Mouse (Mus musculus) gastrocnemius, adult 18-20 months (tissue): Measurements from ENCODE around the gene 1700017N19Rik. TPM values are rescaled to one million over a fixed set of nuclear protein-coding genes. Genes with fewer than 3 reads are reported as not detected.
A peak's percentile ranks its signal among the peaks of the same experiment; 100 is the strongest.
"Not testable (repeated sequence)": the region's sequence is repeated elsewhere in the genome, so short reads cannot be mapped to it uniquely, and the experiment has no call there.

Experiments
- DNase-seq: peaks from one replicate; pipeline ENCODE4 v3.0.0; 2021; ENCODE audit warnings: low spot score
- long read RNA-seq, 2 experiments: library from polyadenylated mRNA; stranded (forward); transcript quantifications; one replicate each; pipeline ENCODE4 v2.0.0; 2021
- total RNA-seq, 2 experiments: library from RNA; stranded (reverse); gene quantifications; 2 replicates each; pipeline ENCODE4 v1.2.3; 2021

The 1700017N19Rik gene
- total RNA-seq: not detected
- long read RNA-seq, experiment 1: 0 reads
- long read RNA-seq, experiment 2: 0 reads

- DNase-seq: no peak
Observed at GRCm38 (mm10) chr10:100590323-100590722, at the start of gene 1700017N19Rik, which contains the start of gene 4930430F08Rik. Gene 1700017N19Rik (plus strand): TSS chr10:100590484. Gene 4930430F08Rik (minus strand): TSS chr10:100590423.

DNA sequence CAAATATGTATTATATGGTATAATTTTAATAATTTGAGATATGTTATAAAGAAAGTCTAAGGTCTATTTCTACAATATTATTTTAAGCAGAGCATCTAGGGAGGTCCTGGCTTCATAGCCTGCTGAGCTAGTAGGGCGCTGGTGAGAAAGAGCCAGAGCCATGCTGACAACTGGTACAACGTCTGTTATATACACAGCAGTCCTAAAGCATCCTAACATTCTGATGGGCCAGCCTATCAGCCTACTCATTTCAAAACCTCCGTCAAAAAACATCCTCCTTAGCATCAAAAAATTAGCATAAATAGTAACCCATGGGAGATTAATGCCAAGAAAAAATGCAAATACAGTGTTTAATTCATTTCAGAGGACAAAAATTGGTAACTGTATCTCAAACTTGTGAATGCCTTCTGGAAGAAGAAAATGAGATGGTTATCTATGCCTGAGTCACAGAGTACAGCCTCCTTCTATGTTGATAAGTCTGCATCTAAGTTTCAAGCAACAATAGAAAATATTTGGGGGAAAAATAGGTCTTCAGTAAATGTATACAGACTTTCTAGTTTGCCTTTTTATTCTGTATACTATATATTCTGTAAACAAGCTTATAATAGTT lies 33.6 kb upstream of the 1700017N19Rik start:
- no peak for DNase-seq

DNA sequence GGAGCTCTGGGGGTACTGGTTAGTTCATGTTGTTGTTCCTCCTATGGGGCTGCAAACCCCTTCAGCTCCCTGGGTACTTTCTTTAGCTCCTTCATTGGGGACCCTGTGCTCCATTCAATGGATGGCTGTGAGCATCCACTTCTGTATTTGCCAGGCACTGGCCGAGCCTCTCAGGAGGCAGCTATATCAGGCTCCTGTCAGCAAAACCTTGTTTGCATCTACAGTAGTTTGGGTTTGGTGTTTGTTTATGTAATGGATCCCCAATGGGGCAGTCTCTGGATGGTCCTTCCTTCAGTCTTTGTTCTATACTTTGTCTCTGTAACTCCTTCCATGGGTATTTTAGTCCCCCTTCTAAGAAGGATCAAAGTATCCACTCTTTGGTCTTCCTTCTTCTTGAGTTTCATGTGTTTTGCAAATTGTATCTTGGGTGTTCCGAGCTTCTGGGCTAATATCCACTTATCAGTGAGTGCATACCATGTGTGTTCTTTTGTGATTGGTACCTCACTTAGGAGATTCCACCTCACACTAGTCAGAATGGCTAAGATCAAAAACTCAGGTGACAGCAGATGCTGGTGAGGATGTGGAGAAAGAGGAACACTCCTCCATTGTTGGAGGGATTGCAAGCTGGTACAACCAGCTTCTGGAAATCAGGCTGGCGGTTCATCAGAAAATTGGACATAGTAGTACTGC lies 29.9 kb upstream of the 1700017N19Rik start:
- DNase-seq: not testable (repeated sequence)

DNA sequence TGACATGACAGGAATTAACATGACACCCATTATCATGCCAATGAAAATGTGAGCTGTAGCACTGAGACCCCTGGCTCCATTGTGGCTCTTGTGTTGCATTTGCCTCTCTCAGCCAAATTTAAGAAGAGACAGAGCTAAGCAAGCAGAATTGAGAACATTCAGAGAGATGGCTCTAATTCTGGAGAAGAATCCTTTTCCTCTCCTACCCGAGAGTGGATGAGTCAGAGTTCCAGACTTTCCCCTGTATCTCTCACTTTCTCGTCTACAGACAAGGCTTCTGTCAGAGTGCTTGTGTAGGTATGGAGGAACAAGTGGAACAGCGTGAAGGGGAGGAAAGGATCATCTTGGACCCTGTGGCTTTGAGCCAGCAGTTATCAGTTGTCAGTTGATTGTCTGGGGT lies 26.2 kb upstream of the 1700017N19Rik start:
- no peak for DNase-seq

DNA sequence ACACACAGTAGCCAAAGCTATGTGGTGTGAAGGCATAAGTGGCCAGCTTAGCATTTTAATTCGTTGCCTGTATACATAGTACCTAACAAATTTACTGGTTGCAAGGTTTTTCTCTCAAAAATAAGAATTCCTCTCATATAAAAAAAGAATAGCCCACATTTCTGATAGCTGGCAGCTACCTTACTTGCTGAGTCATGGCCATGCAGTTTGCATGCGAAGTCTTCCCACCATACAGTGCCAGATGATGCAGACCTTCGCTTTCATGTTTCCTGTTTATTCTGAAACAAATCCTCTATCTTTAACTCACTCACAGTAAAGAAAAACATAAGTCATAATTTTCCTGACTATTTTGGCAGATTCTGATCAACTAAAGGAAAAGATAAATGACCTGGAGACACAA lies 18.6 kb upstream of the 1700017N19Rik start:
- DNase-seq: no peak

DNA sequence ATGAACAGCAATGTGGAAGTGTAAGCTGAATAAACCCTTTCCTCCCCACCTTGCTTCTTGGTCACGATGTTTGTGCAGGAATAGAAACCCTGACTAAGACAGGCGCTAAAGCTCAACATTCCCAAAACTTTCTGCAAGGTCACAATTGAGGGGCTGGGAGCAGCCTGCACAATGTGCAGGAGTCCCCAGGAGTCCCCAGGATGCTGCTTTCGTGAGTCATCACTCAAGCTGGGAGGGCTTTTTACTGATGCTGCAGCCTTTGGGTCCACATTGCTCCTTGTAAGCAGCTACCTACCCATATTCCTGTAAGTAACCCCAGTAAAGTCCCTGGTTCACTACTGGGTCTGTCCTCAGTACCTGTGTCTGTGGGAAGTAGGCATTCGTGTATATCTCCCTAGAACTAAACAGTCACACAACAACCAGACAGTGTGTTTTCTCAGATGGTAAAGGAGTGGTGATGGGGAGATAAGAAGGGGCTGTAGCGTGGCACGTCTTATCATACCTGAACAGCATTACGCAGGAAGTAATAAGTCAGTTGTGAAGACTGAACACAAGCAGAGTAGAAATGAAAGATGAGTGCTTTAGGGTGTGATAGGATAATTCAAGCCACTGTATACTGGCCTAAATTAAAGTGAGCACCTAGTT lies 15.7 kb upstream of the 1700017N19Rik start:
- no peak for DNase-seq

DNA sequence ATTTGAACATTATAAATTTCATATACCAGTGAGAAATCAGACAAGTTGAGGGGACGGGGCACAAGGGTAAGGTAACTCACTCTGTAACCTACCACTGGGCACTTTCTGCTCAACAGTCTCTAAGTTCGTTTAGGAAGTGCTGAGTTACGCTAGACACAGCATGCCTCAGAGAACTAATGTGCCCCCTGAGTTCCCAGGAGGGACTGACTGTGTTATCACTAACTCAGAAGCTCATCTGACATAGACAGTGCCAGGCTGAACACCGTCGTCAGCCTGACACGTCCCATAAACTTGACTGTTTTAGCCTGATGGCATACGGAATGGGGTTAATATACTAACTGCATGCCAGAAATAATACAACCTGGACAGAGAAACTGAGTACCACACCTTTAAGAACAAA lies 15.0 kb upstream of the 1700017N19Rik start:
- DNase-seq: no peak

DNA sequence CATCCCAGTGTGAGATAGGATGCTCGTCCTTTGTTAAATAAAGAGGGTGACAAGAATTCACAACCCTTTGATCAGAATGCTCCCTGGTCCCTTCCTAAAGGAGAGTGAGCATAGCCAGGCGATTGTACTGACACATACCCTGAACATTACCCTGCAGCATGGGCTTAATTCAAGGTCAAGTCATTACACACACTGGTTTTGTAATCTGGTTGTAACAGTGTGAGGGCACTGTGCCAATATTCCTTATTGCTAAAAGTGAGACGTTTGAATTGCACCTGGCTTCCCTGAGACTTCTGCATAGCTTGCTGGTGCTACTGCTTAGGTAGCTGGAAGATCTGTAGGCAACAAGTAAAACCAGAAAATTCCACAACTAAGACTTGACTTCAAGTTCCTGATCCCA lies 6.1 kb upstream of the 1700017N19Rik start:
- DNase-seq: no peak

- DNase-seq: no peak
Observed at GRCm38 (mm10) chr10:100588524-100588923, 1.8 kb upstream of the 1700017N19Rik start.

- peak; percentile 91 for DNase-seq
Observed at GRCm38 (mm10) chr10:100588932-100589388, 1.3 kb upstream of the 1700017N19Rik start.

DNA sequence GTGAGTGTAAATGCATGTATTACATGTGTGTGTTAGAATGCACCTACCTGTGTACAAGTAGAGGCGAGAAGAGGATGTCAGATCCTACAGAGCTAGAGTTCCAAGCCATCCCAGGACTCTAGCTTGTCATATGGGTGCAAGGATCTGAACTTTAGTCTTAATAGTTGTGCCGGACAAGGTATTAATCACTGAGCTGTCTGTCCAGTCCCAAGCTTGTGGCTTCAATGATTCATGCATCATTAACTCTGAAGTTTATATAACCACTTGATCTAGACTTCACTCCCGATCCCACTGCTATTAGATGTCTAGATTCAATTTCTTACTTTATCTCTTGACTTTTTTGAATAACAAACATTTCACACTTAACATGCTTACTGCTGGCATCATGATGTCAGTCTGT lies 8.1 kb downstream of the 1700017N19Rik start:
- DNase-seq: no peak

DNA sequence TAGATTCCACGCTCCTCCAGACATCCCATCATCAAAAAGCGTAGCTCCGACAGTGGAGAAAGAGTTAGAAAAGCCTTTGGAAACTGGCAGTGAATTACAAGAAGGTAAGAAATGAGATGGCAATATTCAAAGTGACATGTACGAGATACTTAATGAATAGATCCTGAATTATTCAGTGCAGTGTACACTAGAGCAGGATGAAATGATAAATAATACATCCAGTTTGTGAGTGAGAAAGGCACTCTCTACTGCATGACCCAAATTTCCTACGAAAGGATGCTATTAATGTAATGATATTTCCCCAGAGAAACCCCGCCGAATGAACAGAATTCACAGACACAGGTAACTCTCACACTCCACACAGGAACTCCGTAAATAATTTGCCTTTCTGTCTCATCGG lies 13.2 kb downstream of the 1700017N19Rik start:
- no peak for DNase-seq

DNA sequence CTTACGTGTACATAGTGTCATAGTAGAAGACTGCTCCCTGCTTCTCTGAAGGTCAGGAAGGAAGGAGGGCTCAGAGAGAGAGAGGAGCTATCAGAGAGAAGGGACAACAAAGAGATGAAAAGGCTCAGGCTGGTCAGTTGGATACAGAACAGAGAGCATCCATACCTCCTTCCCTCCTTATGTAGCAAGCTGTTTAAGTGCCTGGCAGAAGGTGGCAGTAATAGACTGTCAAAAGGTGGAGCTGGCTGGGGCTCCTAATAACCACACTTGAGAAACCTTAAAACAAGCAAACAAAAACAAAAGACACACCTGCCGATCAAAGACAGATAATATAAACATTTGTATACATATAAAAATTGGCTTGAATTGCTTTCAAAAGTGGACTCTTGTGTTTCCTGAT lies 14.0 kb downstream of the 1700017N19Rik start:
- no peak for DNase-seq

GRCm38 (mm10) chr10:100617233-100617903 lies 27.1 kb downstream of the 1700017N19Rik start:
- no peak for DNase-seq

DNA sequence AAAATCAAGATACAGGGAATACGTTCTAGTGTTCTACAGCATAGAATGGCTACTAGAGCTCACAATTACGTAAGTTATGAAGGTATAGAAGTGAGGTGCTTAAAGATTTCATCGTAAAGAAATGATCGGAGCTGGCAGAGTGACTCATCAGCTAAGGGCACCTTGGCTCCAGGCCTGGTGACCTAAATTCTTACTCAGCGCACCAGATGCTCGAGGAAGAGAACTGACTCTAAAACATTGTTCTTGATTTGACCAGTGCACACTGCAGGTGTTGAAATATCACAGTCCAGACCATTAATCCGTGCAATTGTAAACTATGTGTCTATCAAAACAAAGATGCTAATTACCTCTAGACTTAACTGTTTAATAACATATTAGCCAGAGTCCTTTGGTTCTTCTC lies 29.2 kb downstream of the 1700017N19Rik start:
- no peak for DNase-seq

DNA sequence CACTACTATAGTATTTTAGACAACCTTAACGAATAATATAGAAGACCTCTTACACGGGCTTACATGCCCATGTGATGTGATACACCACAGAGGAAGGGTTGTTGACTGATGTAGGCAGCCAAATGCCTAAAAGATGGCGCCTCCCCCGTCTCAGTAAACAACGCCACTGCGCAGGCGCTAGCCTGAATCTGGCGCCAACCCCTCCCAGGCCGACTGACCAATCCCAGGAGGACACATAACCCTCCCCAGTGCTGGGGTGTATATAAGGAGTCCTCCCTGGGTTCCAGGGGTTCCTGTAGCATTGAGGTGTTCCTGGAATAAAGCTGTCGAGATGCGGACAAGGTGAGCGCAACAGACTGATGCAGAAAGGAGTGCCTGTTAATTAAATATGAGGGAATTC lies 29.8 kb downstream of the 1700017N19Rik start:
- DNase-seq: no peak

DNA sequence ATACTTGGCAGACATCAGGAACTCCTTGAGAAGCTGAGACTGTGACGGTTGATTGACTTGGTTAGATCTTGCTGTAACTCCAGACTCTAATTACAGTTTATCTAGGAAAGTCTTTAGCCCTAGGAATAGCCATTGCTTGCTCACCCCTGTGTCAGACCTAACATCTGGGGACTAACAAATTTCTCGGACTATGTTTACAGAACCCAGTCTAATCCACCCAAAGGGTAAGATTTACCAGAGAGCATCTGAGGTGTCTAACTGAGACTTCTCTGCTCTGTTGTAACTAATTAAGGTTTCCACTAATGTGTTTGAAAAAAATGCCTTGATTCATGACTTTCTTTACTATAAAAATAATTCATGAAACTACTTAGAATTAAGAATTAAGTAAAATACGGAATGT lies 32.2 kb downstream of the 1700017N19Rik start:
- DNase-seq: no peak

- DNase-seq: peak; percentile 15
Observed at GRCm38 (mm10) chr10:100629762-100630438, 39.6 kb downstream of the 1700017N19Rik start.

- no peak for DNase-seq
Observed at GRCm38 (mm10) chr10:100642887-100643286, 52.6 kb downstream of the 1700017N19Rik start.

DNA sequence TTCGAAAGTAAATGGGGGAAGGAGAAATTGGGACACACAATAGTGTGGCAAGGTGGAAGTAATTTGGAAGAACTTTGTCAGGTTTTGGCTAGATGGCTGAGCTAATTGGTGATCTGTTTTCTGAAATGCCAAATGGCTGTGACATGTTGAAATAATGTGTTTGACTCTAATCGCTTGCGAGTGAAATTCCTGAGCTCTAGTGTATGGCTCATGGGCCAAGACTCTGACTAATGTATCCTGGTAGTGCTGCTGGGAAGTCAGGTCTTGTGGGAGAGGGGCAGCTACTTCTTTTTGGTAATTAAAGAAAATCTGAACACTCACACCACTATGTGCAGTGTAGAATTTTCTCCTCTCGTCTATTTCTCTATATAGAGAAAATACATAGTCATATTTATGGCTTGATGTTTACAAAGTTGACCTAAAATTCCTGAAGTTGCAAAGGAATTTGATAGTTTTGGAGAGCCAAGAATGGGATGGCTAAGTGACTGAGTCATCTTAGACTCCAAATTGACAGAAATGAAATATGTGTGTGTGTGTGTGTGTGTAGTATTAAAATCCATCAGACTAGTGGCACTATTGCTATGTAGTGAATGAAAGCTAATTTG lies 55.1 kb downstream of the 1700017N19Rik start:
- no peak for DNase-seq

GRCm38 (mm10) chr10:100654183-100654582 lies 63.9 kb downstream of the 1700017N19Rik start:
- no peak for DNase-seq
